13 mouse cellular contexts compared by ENCODE assay signal in the genomic region with DNA sequence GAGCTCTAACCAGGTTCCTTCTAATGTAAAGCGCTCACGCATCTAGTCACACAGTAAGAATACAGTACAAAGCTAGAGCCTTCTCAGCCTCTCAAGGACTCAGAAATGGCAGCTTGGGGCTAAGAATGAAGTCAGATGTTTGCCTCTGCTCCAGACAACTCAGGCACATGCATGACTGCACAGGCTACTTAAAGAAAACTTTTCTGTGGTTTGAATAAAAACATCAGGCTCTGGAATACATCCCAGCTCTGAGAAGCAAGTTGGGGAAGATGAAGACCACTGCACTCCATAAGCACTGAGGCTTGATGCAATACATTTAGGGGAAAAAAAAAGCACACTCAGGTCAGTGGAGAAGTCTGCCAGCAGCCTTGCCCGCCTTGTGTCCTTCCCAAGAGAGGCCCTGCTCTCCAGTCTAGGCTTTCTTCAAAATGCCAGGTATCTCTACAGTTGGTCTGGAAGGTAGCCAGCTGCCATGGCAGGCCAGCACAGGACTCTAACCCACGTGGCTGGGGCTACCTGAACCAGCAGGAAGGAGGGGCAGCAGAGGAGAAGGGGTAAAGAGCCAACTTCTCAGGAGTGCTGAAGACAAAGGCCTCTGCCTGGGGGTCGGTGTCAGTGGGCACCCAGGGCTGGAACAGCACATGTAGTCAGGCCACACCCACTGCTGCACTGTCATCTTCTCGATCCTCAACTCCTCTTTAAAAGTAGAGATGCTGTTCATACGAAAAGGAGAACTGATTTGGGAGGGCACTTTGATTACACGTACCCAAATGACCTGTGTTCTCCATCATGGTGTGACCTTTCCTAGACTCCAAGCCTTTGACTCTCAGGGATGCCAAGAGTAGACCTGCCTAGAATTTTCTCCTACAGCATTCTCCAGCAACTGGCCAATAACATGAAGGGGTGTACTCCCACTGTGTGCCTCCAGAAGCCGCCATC. TPM values are rescaled to one million over a fixed set of nuclear protein-coding genes. Genes with fewer than 3 reads are reported as not detected.
DNase-seq lines count a peak whose midpoint lies in the region; ATAC-seq lines count a peak whose summit lies in the region.
"Had no signal": no experiment of that assay in that cellular context is flagged by ENCODE, and none has a peak within 500 bp of the region (broad histone marks: within the 10 kb centered on the region; RNA-seq: fewer than 3 reads in every experiment).

No protein-coding gene starts in this region.

- no peak overlapping the region for H3K4me3 ChIP-seq in kidney, embryonic 15.5 days (replicated peaks)
- no peak overlapping the region for H3K4me3 ChIP-seq in hindbrain, embryonic 14.5 days (replicated peaks; ENCODE audit: low read length)
- H3K4me3 ChIP-seq: heart, embryonic 15.5 days; lung, embryonic 15.5 days had no signal

- WGBS in kidney, embryonic 15.5 days = 78% methylated on average over 9 of the region's 9 CpGs
- WGBS in hindbrain, embryonic 14.5 days = 85% methylated on average over 9 of the region's 9 CpGs

- H3K27ac ChIP-seq in kidney, embryonic 15.5 days = no peak overlapping the region
- no peak overlapping the region for H3K27ac ChIP-seq in hindbrain, embryonic 14.5 days
- H3K27ac ChIP-seq: heart, embryonic 15.5 days; lung, embryonic 15.5 days had no signal

- ATAC-seq in kidney, embryonic 15.5 days (replicated peaks; ENCODE audit: low FRiP score) = no peak
- ATAC-seq in hindbrain, embryonic 14.5 days (ENCODE audit: low FRiP score) = no peak
- ATAC-seq: activated CD4-positive, CD25-positive, alpha-beta regulatory T cell, adult 4 months; intestine, postnatal 0 days had no signal

- peaks cover 33% of the 10 kb centered on the region for H3K4me1 ChIP-seq in kidney, embryonic 15.5 days
- H3K4me1 ChIP-seq in hindbrain, embryonic 14.5 days (replicated peaks; ENCODE audit: control insufficient read depth, insufficient read depth, low read length) = peaks cover 18% of the 10 kb centered on the region

- no peak overlapping the region for H3K9ac ChIP-seq in kidney, embryonic 15.5 days
- no peak overlapping the region for H3K9ac ChIP-seq in hindbrain, embryonic 14.5 days
- H3K9ac ChIP-seq: heart, embryonic 15.5 days; lung, embryonic 15.5 days had no signal

- H3K9me3 ChIP-seq in kidney, embryonic 15.5 days (replicated peaks) = no peaks in the 10 kb centered on the region
- no peaks in the 10 kb centered on the region for H3K9me3 ChIP-seq in hindbrain, embryonic 14.5 days (ENCODE audit: control insufficient read depth, low read length)
- H3K9me3 ChIP-seq: heart, embryonic 15.5 days; lung, embryonic 15.5 days had no signal

- H3K36me3 ChIP-seq in kidney, embryonic 15.5 days = peaks cover 88% of the 10 kb centered on the region
- peaks cover 21% of the 10 kb centered on the region for H3K36me3 ChIP-seq in hindbrain, embryonic 14.5 days (replicated peaks; ENCODE audit: control insufficient read depth, insufficient read depth)

- H3K27me3 ChIP-seq in kidney, embryonic 15.5 days = no peaks in the 10 kb centered on the region
- no peaks in the 10 kb centered on the region for H3K27me3 ChIP-seq in hindbrain, embryonic 14.5 days (ENCODE audit: control insufficient read depth, insufficient read depth, low read length)
- H3K27me3 ChIP-seq: heart, embryonic 15.5 days; lung, embryonic 15.5 days had no signal

- DNase-seq in cerebellum, adult 18-20 months = peak; percentile 55 to 59
- DNase-seq in cerebellum, postnatal 4 days (ENCODE audit: low spot score in 2 of 2) = no peak
- DNase-seq in kidney, adult 18-20 months = peak; percentile 58
- peak; percentile 46 for DNase-seq in NIH3T3 (ENCODE audit: low read depth)
- DNase-seq in kidney, adult 9 months = peak; percentile 70
- DNase-seq in hindbrain, embryonic 14.5 days (ENCODE audit: low spot score) = no peak
- no peak for DNase-seq in embryo, embryonic 10 days (ENCODE audit: low spot score)

- no peak overlapping the region for H3K4me2 ChIP-seq in kidney, embryonic 15.5 days
- no peak overlapping the region for H3K4me2 ChIP-seq in hindbrain, embryonic 14.5 days (replicated peaks)
- H3K4me2 ChIP-seq: heart, embryonic 15.5 days; lung, embryonic 15.5 days had no signal

RNA-seq across cellular contexts. Expression of a gene that starts 45.4 kb away (rescaled TPM):
- 32.7 and 33.3 TPM in 2 replicates for polyA plus RNA-seq in kidney, embryonic 15.5 days (2015; fragmentation: Nextera tagmentation; extraction: Ambion mirVana)
- 59.2 and 66.6 TPM in 2 replicates for polyA plus RNA-seq in hindbrain, embryonic 14.5 days (2014; fragmentation: Nextera tagmentation; extraction: Ambion mirVana)

RNA-seq across cellular contexts. Expression of a gene that starts 45.6 kb away (rescaled TPM):
- 0.04 TPM in 1 of 2 replicates, not detected in the other for polyA plus RNA-seq in kidney, embryonic 15.5 days (2015; fragmentation: Nextera tagmentation; extraction: Ambion mirVana)
- polyA plus RNA-seq in hindbrain, embryonic 14.5 days (2014; fragmentation: Nextera tagmentation; extraction: Ambion mirVana) = 0.21 and 0.37 TPM in 2 replicates
- polyA plus RNA-seq: activated CD4-positive, CD25-positive, alpha-beta regulatory T cell, adult 4 months; intestine, postnatal 0 days; small intestine, adult 2 months had no signal

Comparison
In these comparisons a context has a peak if more than half of its experiments do, and no peak if none do; other contexts are left out.
1. DNase-seq: peak in cerebellum, adult 18-20 months (2 of 2), kidney, adult 18-20 months (single experiment), NIH3T3 (single experiment) and kidney, adult 9 months (single experiment); none in cerebellum, postnatal 4 days (0 of 2), hindbrain, embryonic 14.5 days (single experiment) and embryo, embryonic 10 days (single experiment).